Mouse (Mus musculus) kidney, embryonic 16.5 days (tissue): ENCODE measurements around the gene Pdk1. TPM values are rescaled to one million over a fixed set of nuclear protein-coding genes. Genes with fewer than 3 reads are reported as not detected.
"Not testable (repeated sequence)": the region's sequence is repeated elsewhere in the genome, so short reads cannot be mapped to it uniquely, and the experiment has no call there.

Source experiments
- ATAC-seq: fragments of 200-750 bp; cut with Nextera tagmentation; 2 replicates; pipeline ENCODE4 v1.8.0; 2017; ENCODE audit warnings: moderate TSS enrichment; ENCODE audit not compliant: low FRiP score, low TSS enrichment
- H3K27ac ChIP-seq: fragments of 300-500 bp; sonication (generic); 2 replicates; pipeline ENCODE4 v1.5.1; 2014; ENCODE audit warnings: low read length
- H3K27me3 ChIP-seq: fragments of 300-500 bp; sonication (generic); 2 replicates; pipeline ENCODE4 v1.6.1; 2014; ENCODE audit warnings: low read length, control low read depth, mixed read lengths; ENCODE audit not compliant: insufficient read depth
- H3K36me3 ChIP-seq: fragments of 300-500 bp; sonication (generic); 2 replicates; pipeline ENCODE4 v1.6.1; 2014; ENCODE audit warnings: low read length, control low read depth, mixed read lengths; ENCODE audit not compliant: insufficient read depth
- H3K4me1 ChIP-seq: fragments of 300-500 bp; sonication (generic); 2 replicates; pipeline ENCODE4 v1.6.1; 2014; ENCODE audit warnings: low read length, control low read depth, mixed read lengths; ENCODE audit not compliant: insufficient read depth
- H3K4me2 ChIP-seq: fragments of 300-500 bp; sonication (generic); replicated peaks from 2 replicates; pipeline ENCODE4 v1.6.1; 2014; ENCODE audit warnings: low read depth, low read length
- H3K4me3 ChIP-seq: fragments of 300-500 bp; sonication (generic); 2 replicates; pipeline ENCODE4 v1.5.1; 2014; ENCODE audit warnings: mild to moderate bottlenecking, low read length
- H3K9ac ChIP-seq: fragments of 300-500 bp; sonication (generic); replicated peaks from 2 replicates; pipeline ENCODE4 v1.6.1; 2014; ENCODE audit warnings: low read length
- H3K9me3 ChIP-seq: fragments of 300-500 bp; sonication (generic); 2 replicates; pipeline ENCODE4 v1.6.1; 2016; ENCODE audit warnings: low read length, control low read depth
- WGBS: fragments of 180-500 bp; shearing (Covaris S2); extraction: QIAGEN DNeasy Blood & Tissue Kit; methylation state at CpG from one replicate; pipeline ENCODE4 v1.1.7; 2014; 5-methylcytosine and 5-hydroxymethylcytosine counted together
- polyA plus RNA-seq: library from polyadenylated mRNA; unstranded; fragments of >200 nt; fragmentation: Nextera tagmentation; extraction: Ambion mirVana; gene quantifications from 2 replicates; pipeline ENCODE4 v1.2.1, GENCODE M21; 2015

Pdk1 gene
- polyA plus RNA-seq, 1 experiment from 2014 or later, result 46.3 TPM

DNA sequence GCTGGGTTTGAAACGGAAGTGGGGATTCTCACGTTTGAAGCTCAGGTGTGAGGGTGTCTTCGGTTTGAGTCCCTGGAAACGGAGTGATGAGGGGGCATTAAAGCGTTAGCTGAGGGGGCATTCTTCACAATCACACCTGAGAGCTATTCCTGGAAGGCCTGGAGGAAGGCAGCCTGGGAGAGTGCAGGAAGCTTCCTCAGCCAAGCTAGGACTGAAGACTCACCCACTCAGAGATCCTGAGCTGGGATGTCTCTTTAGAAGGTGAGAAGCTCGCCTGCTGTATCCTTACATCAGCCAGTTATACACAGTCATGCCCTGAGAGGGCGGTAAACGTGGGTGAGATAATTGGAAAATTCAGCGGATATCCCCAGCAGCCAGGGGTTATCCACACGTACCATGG lies 40.9 kb downstream of the Pdk1 start:
- WGBS, result 79% methylated on average over 10 of the region's 10 CpGs
- ATAC-seq, result no peak

DNA sequence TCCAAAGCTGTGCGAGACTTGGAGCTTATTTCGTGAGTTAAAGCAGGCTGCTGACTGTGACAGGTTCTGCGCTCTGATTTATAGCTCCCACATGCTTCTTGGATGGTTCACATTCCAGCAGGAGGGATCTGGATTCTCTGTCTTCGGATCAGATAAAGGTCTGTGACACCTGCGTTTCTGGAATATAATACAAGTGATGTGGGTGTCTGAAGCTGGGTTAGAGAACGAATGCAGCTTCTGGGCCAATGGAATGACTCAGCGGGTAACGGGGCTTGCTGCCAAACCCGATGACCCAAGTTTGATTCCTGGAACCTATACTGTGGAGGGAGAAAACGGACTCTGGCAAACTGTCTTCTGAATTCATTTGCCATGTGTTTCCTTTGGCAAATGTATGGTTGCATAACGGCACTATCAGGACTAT lies 46.2 kb downstream of the Pdk1 start:
- ATAC-seq, result 0 out of 2 replicates have a peak, but pooled peaks have one; percentile 49
- Histone ChIP-seq H3K36me3 (no peaks in the 10 kb centered on the region), H3K27ac (no peak overlapping the region), H3K27me3 (no peaks in the 10 kb centered on the region), H3K9ac (no peak overlapping the region), H3K4me3 (no peak overlapping the region), H3K9me3 (no peaks in the 10 kb centered on the region), H3K4me2 (no peak overlapping the region), H3K4me1 (peaks cover 3% of the 10 kb centered on the region; the same call in 1 of the 2 replicates)
- WGBS, result 41% methylated on average over 11 of the region's 11 CpGs

More for the DNA sequence above, 40.9 kb downstream of the Pdk1 start:
- H3K9ac ChIP-seq, result no peak overlapping the region
- H3K27ac ChIP-seq, result no peak overlapping the region
- no peaks in the 10 kb centered on the region for H3K36me3 ChIP-seq
- no peak overlapping the region for H3K4me3 ChIP-seq
- no peak overlapping the region for H3K4me2 ChIP-seq
- no peaks in the 10 kb centered on the region for H3K27me3 ChIP-seq
- H3K4me1 ChIP-seq, result no peaks in the 10 kb centered on the region
- no peaks in the 10 kb centered on the region for H3K9me3 ChIP-seq

DNA sequence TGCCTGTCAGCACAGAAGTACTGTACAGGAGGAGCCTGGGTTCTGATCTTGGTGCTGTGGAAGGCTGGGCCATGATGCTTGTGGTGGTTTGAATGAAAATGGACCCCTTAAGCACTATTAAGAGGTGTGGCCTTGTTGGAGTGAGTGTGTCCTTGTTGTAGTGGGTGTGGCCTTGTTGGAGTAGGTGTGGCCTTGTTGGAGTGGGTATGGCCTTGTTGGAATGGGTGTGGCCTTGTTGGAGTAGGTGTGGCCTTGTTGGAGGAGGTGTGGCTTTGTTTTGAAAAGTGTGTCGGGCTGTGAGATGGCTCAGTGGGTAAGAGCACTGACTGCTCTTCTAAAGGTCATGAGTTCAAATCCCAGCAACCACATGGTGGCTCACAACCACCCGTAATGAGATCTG lies 51.9 kb downstream of the Pdk1 start:
- not testable (repeated sequence) for H3K9ac ChIP-seq, H3K36me3 ChIP-seq, H3K27me3 ChIP-seq, H3K9me3 ChIP-seq, ATAC-seq, H3K4me1 ChIP-seq, H3K4me2 ChIP-seq, H3K4me3 ChIP-seq, H3K27ac ChIP-seq
- 86% methylated on average over 2 of the region's 2 CpGs for WGBS

DNA sequence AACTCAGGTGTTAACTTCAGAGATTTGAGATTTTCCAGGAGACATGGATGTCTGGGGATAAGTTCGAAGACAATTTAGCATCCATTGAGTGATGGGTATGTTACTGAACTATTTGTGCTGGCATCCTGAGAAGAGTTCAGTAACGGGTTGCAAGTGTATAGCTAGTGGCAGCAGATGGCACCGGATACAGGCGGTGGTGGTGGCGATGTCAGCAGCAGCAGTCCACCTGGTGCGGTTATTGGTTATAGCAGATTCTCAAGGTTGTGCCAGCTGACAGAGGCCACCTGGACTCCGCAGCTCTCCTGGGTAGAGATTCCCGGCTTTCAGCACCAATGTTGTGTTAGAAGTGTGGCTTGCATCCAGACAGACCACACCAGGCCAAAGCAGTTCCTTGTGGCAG lies 61.0 kb downstream of the Pdk1 start:
- Histone ChIP-seq H3K27ac (no peak overlapping the region), H3K27me3 (no peaks in the 10 kb centered on the region), H3K4me3 (no peak overlapping the region), H3K9ac (no peak overlapping the region), H3K4me2 (no peak overlapping the region), H3K36me3 (no peaks in the 10 kb centered on the region), H3K9me3 (no peaks in the 10 kb centered on the region), H3K4me1 (no peaks in the 10 kb centered on the region)
- 83% methylated on average over 8 of the region's 8 CpGs for WGBS
- ATAC-seq, result no peak

DNA sequence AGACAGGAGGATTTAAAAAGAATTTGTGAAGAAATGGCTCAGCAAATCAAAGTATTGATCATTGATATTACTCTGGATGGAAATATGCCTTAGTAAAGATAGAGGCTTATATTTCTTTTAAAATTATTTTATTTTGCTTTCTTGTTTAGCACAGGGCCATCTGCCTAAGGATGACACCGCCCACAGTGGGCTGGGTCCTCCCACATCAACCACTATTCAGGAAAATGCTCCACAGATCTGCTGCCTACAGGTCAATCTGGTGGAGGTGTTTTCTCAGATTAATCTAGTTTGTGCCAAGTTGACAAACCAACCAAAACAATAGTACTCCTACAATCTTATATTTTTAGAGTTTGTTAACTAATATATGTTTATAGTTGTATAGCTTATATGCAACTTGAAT lies 63.7 kb downstream of the Pdk1 start:
- Histone ChIP-seq H3K4me3 (no peak overlapping the region), H3K27ac (no peak overlapping the region), H3K9ac (no peak overlapping the region), H3K27me3 (no peaks in the 10 kb centered on the region), H3K36me3 (no peaks in the 10 kb centered on the region), H3K4me2 (no peak overlapping the region), H3K4me1 (no peaks in the 10 kb centered on the region), H3K9me3 (peaks cover under 1% of the 10 kb centered on the region; the same call in 1 of the 2 replicates)
- WGBS, result 90% methylated on average over 1 of the region's 1 CpGs
- ATAC-seq, result no peak

DNA sequence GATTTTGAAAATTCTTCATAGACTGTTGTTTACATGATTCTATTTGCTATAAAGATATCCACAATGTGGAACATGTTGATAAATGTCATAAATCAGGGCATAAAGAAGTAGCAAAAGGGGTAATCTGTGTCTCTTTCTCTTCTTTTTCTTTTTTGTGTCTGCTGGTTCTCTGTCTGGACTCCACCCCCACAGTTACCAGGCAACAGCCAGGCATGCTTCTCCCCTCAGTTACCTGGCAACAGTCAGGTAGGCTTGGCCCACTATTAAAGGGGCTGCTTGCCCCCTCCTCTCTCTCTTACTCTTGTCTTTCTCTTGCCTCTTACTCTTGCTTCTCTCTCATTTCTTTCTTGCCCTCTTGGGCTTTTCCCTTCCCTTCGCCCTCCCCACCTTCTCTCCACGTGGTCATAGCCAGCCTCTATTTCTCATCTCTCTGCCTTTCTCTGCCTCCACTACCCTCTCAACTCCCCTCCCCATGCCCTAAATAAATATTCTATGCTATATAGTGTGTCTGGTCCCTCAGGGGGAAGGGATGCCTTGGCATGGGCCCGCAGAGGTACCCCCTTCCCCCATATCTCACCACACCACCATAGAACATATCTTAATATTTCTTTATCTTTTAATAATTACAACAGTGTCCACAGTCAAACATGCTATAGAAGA lies 64.8 kb downstream of the Pdk1 start:
- Histone ChIP-seq H3K27ac (no peak overlapping the region), H3K4me3 (no peak overlapping the region), H3K4me1 (no peaks in the 10 kb centered on the region), H3K4me2 (no peak overlapping the region), H3K36me3 (no peaks in the 10 kb centered on the region), H3K9me3 (peaks cover 2% of the 10 kb centered on the region; the same call in 1 of the 2 replicates), H3K9ac (no peak overlapping the region), H3K27me3 (no peaks in the 10 kb centered on the region)
- no peak for ATAC-seq
- 79% methylated on average over 3 of the region's 3 CpGs for WGBS

DNA sequence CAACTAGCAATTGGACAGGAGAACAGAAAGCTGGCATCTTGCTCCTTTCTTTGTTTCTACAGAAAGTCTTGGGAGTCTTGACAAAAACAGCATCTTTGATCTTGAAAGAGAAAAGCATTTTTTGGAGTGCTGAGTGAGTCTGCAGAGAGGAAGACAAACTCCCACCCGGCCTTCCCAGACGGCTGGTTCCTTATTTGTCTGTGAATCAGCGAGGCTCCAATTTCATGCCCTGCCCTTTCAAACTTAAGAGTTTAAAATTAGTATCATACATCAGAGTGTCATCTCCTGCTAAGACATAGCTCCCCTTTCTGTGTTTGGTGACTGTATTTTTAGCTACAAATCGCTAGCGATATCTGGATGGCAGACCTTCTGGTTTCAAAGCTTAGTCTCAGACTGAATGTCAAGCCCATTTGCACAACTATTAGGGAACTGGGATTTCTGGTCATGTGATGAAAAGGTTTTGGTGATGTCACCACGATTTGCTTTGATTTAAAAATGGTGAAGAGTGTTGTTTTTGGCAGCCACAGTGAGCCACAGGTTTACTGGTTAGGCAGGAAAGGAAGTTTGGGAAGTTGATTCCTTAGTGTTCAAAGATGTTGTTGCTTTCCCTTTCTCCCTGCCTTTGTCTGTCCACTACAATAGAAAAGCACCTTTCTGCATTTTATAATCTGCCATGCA lies 65.8 kb downstream of the Pdk1 start:
- 40% methylated on average over 6 of the region's 6 CpGs for WGBS
- H3K4me1 ChIP-seq, result no peaks in the 10 kb centered on the region
- no peak overlapping the region for H3K9ac ChIP-seq

DNA sequence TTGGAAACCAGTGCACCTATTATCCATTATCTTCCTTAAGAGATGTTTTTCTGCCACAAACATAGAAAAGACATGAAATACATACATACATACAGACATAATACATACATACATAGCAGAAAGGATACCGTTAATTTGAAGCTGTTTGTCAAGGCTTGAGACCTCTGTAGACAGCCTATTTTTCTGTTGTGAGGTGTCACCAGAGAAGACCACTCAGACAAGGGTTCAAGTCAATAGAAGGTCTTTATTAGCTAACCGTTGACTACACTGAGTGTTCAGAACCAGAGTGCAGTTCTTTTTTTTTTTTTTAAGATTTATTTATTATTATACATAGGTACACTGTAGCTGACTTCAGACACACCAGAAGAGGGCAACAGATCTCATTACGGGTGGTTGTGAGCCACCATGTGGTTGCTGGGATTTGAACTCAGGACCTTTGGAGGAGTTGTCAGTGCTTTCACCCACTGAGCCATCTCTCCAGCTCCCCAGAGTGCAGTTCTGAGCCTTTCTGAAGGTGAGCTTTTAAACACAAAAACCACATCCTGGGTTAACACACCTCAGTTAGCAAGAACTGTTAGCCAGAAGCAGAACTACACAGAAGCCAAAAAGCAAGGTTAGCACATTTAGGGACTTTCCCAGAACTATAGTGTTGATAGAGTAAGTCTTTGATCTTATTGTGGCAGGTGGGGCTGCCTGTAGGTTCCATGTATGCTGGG lies 68.1 kb downstream of the Pdk1 start:
- H3K4me3 ChIP-seq, result no peak overlapping the region
- WGBS, result 95% methylated on average over 3 of the region's 3 CpGs
- no peaks in the 10 kb centered on the region for H3K36me3 ChIP-seq
- no peaks in the 10 kb centered on the region for H3K4me1 ChIP-seq
- H3K27ac ChIP-seq, result no peak overlapping the region
- H3K9me3 ChIP-seq, result peaks cover 2% of the 10 kb centered on the region; the same call in 1 of the 2 replicates
- no peak overlapping the region for H3K9ac ChIP-seq
- H3K4me2 ChIP-seq, result no peak overlapping the region
- no peak for ATAC-seq
- no peaks in the 10 kb centered on the region for H3K27me3 ChIP-seq

More for the DNA sequence above, 65.8 kb downstream of the Pdk1 start:
- H3K9me3 ChIP-seq, result peaks cover 2% of the 10 kb centered on the region; the same call in 1 of the 2 replicates
- H3K4me3 ChIP-seq, result no peak overlapping the region
- no peaks in the 10 kb centered on the region for H3K36me3 ChIP-seq
- H3K27ac ChIP-seq, result 0 out of 2 replicates have a peak overlapping the region, but pooled peaks have one; percentile 38
- ATAC-seq, result no peak
- no peak overlapping the region for H3K4me2 ChIP-seq
- H3K27me3 ChIP-seq, result no peaks in the 10 kb centered on the region

DNA sequence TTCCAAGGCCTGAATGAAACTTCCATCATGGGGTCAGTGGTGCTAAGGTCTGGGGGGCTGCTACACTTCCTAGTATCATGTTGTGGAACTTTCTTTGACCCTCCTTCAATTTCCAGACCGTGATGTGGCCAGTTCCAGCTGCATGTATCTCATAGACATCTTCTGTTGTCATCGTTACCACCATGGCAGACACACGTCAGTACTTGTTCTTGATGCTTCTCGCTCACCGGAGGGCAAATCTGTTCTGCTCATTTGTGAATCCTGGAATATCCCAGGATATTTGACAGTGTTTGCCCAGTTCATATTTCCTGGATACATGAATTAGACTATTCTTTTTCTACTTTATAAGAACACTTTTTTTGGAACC lies 68.7 kb downstream of the Pdk1 start:
- Histone ChIP-seq H3K27me3 (no peaks in the 10 kb centered on the region), H3K9ac (no peak overlapping the region), H3K4me1 (no peaks in the 10 kb centered on the region), H3K36me3 (no peaks in the 10 kb centered on the region), H3K4me3 (no peak overlapping the region), H3K4me2 (no peak overlapping the region), H3K27ac (no peak overlapping the region), H3K9me3 (peaks cover 2% of the 10 kb centered on the region; the same call in 1 of the 2 replicates)
- no peak for ATAC-seq
- 89% methylated on average over 5 of the region's 5 CpGs for whole genome bisulfite sequencing

DNA sequence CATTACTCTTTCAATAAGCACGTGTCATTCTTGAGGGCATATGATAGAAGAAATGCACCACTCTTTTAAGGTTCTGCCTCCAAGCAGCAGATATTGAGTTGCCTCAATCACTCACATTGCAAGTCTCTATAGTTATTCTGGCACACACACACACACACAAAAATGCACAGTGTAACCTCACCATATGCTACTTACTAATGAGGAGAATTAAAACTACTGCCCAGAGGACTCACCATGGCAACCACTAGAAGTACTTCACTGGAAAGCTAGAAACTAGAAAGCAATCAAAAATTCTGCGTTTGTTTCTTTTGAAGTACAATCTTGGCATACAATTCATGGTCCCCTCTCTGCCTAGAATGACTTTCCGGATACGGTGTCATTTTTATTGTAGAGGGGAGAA lies 78.2 kb downstream of the Pdk1 start:
- Histone ChIP-seq H3K9me3 (peaks cover 5% of the 10 kb centered on the region), H3K4me1 (no peaks in the 10 kb centered on the region), H3K27me3 (no peaks in the 10 kb centered on the region), H3K4me3 (no peak overlapping the region), H3K27ac (no peak overlapping the region), H3K36me3 (no peaks in the 10 kb centered on the region), H3K9ac (no peak overlapping the region), H3K4me2 (no peak overlapping the region)
- 84% methylated on average over 4 of the region's 4 CpGs for WGBS
- no peak for ATAC-seq
